Mouse (Mus musculus): ENCODE measurements around the gene Cryz.

GRCm38 (mm10) chr3:154573666-154574065 lies 22.8 kb upstream of the Cryz start:
- TF ChIP-seq POLR2A (IDR thresholded peaks at IDR 0.05; ENCODE audit: low read depth, low read length) = no peak
- no peak for TF ChIP-seq CTCF (IDR thresholded peaks at IDR 0.05; ENCODE audit: borderline replicate concordance, insufficient read depth, low read length)

Measured in embryonic fibroblast, embryonic 13.5 days (primary cell).